Mouse (Mus musculus): Measurements from ENCODE around the gene Fam69a. TPM values are rescaled to one million over a fixed set of nuclear protein-coding genes. Genes with fewer than 3 reads are reported as not detected.

Fam69a gene
- polyA plus RNA-seq, 1 experiment from 2014 or later = 22.9 TPM

DNA sequence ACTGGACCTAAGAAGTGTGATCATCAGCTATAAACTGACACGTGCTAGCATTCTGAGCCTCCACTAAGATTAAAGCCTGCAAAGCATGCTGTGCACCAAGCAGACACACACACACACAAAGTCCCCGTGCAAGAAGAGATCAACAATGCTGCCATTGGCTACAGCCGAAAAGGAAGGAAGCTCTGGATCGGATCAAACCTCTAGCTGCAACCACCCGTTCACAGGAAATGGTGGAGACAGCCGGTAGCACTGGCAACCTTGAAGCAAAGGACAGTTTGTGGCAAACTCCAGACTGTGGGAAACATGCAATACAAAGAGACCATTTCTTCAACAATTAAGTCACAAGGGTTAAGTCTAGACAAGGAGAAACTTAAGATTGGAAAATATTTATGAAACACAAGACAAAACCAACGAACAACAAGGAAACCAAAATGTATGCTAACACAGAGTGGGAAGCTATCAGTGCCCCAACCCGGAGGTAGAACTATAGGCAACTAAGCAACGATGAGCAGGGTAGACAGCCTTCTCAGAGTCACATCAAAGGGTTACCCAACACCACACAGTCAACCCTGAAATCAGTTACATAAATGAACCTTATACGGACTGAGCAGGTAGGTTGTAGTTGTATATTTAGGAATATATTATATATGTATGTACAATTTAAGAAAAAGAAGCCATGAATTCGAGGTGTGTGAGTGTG lies 60.2 kb downstream of the Fam69a start:
- H3K9me3 ChIP-seq (ENCODE audit: control insufficient read depth, low read length) = no peaks in the 10 kb centered on the region
- H3K4me1 ChIP-seq (ENCODE audit: control insufficient read depth, insufficient read depth, low read length) = no peaks in the 10 kb centered on the region
- H3K4me3 ChIP-seq (ENCODE audit: low read depth, low read length) = no peak overlapping the region
- no peak overlapping the region for H3K4me2 ChIP-seq
- H3K36me3 ChIP-seq (ENCODE audit: control insufficient read depth, insufficient read depth, low read length) = no peaks in the 10 kb centered on the region
- no peaks in the 10 kb centered on the region for H3K27me3 ChIP-seq (ENCODE audit: control insufficient read depth, insufficient read depth, low read length)
- WGBS = 89% methylated on average over 11 of the region's 11 CpGs
- no peak for DNase-seq (ENCODE audit: low spot score, missing footprints)
- H3K27ac ChIP-seq (ENCODE audit: low read depth, low read length) = no peak overlapping the region
- H3K9ac ChIP-seq (ENCODE audit: low read length) = no peak overlapping the region
- no peak for ATAC-seq (ENCODE audit: low FRiP score)

DNA sequence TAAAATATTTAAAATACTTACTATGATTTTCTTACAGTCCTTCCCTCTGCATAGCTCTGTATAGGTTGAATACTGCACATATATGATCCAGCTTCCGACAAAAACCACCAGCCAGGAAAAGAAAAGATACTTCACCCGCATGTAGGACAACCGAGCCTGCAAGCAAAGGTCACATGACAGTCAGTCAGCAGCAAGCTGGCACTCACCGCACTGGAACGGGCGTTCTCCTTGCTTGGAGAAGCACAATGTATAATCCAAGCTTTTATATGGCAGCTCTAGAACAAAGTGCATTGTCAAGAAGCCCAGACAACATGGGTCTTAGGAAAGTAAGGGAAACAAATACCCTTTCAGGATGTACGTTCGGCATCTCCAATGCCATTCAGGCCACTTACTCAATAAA lies 62.3 kb downstream of the Fam69a start:
- 75% methylated on average over 8 of the region's 8 CpGs for WGBS
- no peak for ATAC-seq (ENCODE audit: low FRiP score)
- Histone ChIP-seq H3K27ac (ENCODE audit: low read depth, low read length) (no peak overlapping the region), H3K4me2 (no peak overlapping the region), H3K9me3 (ENCODE audit: control insufficient read depth, low read length) (no peaks in the 10 kb centered on the region), H3K4me3 (ENCODE audit: low read depth, low read length) (no peak overlapping the region), H3K36me3 (ENCODE audit: control insufficient read depth, insufficient read depth, low read length) (no peaks in the 10 kb centered on the region), H3K27me3 (ENCODE audit: control insufficient read depth, insufficient read depth, low read length) (no peaks in the 10 kb centered on the region), H3K9ac (ENCODE audit: low read length) (no peak overlapping the region), H3K4me1 (ENCODE audit: control insufficient read depth, insufficient read depth, low read length) (no peaks in the 10 kb centered on the region)
- no peak for DNase-seq (ENCODE audit: low spot score, missing footprints)

DNA sequence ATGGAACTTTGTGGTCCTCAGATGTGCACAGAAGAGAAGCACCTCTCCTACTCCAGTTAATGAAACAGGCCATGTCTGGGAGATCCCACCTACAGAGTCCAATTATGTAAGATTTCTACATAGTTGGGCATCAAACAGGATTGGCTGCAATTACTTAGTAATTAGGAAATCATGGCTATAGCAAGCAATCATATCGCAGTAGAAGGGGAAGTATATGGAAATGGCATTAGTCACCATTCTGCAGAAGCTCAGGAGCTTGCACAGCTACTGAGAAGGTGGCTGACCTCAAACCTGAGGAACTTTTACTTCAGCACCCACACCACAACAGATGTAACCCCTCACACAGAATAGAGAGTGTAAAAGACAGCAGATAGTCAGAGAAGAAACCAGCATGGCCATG lies 64.0 kb downstream of the Fam69a start:
- DNase-seq (ENCODE audit: low spot score, missing footprints) (no peak), ATAC-seq (ENCODE audit: low FRiP score) (no peak)
- Histone ChIP-seq H3K9me3 (ENCODE audit: control insufficient read depth, low read length) (no peaks in the 10 kb centered on the region), H3K4me1 (ENCODE audit: control insufficient read depth, insufficient read depth, low read length) (no peaks in the 10 kb centered on the region), H3K4me3 (ENCODE audit: low read depth, low read length) (no peak overlapping the region), H3K27ac (ENCODE audit: low read depth, low read length) (no peak overlapping the region), H3K4me2 (no peak overlapping the region), H3K9ac (ENCODE audit: low read length) (no peak overlapping the region), H3K36me3 (ENCODE audit: control insufficient read depth, insufficient read depth, low read length) (no peaks in the 10 kb centered on the region), H3K27me3 (ENCODE audit: control insufficient read depth, insufficient read depth, low read length) (no peaks in the 10 kb centered on the region)
- 88% methylated on average over 1 of the region's 1 CpGs for WGBS

DNA sequence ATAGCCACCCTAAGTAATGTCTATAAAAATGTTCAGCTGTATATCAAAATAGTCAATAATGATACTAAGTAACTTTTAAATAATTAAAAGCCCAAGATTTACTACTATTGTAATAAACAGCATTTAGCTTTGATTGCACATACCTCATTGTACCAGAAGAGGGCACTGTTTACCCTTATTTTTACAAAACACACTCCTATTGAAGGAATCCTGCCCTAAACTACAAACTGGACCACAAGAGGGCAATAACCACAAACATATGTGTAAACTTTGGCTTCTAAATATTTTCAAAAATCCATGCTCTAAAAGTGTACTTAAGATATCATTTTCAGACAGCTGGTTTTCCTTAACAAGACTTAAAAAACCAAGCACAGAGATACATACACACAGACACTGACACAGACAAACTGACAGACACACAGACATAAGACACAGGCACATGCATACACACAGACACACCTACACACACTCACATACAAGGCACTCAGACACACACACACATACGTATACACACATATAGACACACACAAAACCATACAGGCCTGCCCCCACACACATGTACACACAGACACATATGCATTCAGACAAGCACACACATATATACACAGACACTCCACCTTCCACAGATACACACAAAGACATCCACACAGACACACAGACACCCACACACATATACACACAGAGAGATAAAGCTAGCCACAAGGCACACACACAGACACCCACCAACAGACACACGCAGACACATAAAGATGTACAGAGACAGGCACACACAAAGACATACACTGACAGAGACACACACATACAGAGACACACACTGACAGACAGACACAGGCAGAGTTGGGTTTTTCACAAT lies 65.3 kb downstream of the Fam69a start:
- Histone ChIP-seq H3K9me3 (ENCODE audit: control insufficient read depth, low read length) (no peaks in the 10 kb centered on the region), H3K4me1 (ENCODE audit: control insufficient read depth, insufficient read depth, low read length) (no peaks in the 10 kb centered on the region), H3K36me3 (ENCODE audit: control insufficient read depth, insufficient read depth, low read length) (no peaks in the 10 kb centered on the region), H3K27ac (ENCODE audit: low read depth, low read length) (no peak overlapping the region), H3K4me3 (ENCODE audit: low read depth, low read length) (no peak overlapping the region), H3K9ac (ENCODE audit: low read length) (no peak overlapping the region), H3K4me2 (no peak overlapping the region), H3K27me3 (ENCODE audit: control insufficient read depth, insufficient read depth, low read length) (no peaks in the 10 kb centered on the region)
- DNase-seq (ENCODE audit: low spot score, missing footprints) = peak; percentile 92
- peak; percentile 62; the same call in 1 of the 2 replicates for ATAC-seq (ENCODE audit: low FRiP score)
- 79% methylated on average over 2 of the region's 2 CpGs for WGBS

DNA sequence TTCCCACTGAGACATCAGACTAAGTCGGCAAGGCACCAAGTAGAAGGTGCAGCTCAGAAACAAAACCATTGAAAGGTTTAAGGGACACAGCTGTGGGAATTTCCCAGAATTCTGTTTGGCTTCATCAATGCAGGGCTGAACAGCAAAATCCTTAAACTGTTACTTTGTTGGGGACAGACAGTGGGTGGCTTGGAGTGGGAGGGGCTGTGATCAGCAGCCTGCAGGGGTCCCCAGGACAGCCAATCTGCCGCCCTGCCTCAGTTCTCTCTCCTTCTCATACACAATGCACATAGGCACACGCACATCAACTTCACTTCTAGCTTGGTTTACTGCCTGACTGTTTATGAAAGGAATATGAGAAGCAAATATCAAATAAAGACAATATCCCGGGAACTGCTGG lies 71.6 kb downstream of the Fam69a start:
- Histone ChIP-seq H3K27me3 (ENCODE audit: control insufficient read depth, insufficient read depth, low read length) (no peaks in the 10 kb centered on the region), H3K4me2 (no peak overlapping the region), H3K4me3 (ENCODE audit: low read depth, low read length) (no peak overlapping the region), H3K9me3 (ENCODE audit: control insufficient read depth, low read length) (no peaks in the 10 kb centered on the region), H3K27ac (ENCODE audit: low read depth, low read length) (no peak overlapping the region), H3K4me1 (ENCODE audit: control insufficient read depth, insufficient read depth, low read length) (no peaks in the 10 kb centered on the region), H3K36me3 (ENCODE audit: control insufficient read depth, insufficient read depth, low read length) (no peaks in the 10 kb centered on the region), H3K9ac (ENCODE audit: low read length) (no peak overlapping the region)
- ATAC-seq (ENCODE audit: low FRiP score) (no peak), DNase-seq (ENCODE audit: low spot score, missing footprints) (no peak)
- 44% methylated on average over 4 of the region's 4 CpGs for WGBS

DNA sequence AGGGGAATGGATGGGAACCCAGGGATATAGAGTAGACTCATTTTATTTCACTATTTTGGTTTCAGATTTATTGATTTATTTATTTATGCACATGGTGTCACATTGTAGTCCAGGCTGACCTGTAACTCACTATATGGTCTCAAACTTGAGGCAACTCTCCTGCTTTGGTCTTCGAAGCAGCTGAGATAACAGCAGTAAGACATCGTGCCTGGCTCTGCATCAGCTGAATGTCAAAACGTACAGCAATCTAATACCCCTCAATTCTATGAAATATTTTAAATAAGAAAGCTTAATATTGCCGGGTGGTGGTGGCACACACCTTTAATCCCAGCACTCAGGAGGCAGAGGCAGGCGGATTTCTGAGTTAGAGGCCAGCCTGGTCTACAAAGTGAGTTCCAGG lies 75.9 kb downstream of the Fam69a start:
- ATAC-seq (ENCODE audit: low FRiP score) (no peak), DNase-seq (ENCODE audit: low spot score, missing footprints) (no peak)
- Histone ChIP-seq H3K27ac (ENCODE audit: low read depth, low read length) (no peak overlapping the region), H3K9me3 (ENCODE audit: control insufficient read depth, low read length) (no peaks in the 10 kb centered on the region), H3K9ac (ENCODE audit: low read length) (no peak overlapping the region), H3K36me3 (ENCODE audit: control insufficient read depth, insufficient read depth, low read length) (peaks cover 11% of the 10 kb centered on the region), H3K4me2 (no peak overlapping the region), H3K4me1 (ENCODE audit: control insufficient read depth, insufficient read depth, low read length) (no peaks in the 10 kb centered on the region), H3K27me3 (ENCODE audit: control insufficient read depth, insufficient read depth, low read length) (no peaks in the 10 kb centered on the region), H3K4me3 (ENCODE audit: low read depth, low read length) (no peak overlapping the region)
- WGBS = 93% methylated on average over 5 of the region's 5 CpGs

DNA sequence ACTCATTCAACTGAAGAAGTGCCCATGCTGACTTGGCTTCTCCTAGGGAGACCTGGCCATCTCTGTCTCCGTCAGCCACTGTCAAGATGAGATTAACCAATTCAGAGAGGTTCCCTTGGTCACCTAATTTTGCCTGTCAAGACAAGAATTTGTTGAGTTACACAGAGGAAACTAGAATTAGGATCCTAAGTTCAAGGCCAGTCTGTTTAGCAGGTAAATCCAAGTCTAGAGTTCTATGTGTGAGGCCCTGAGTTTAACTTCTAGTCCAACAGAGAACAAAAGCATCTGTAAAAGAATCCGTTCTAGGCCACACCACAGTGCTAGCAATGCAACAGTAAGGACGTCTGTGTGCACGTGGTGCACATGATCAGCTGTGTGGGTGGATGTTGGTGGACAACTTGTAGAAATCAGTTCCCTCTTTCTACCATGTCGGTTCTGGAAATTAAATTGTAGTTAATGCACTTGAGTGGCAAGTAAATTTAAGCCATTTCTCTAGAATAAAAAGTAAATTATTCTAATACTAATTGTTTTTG lies 76.7 kb downstream of the Fam69a start:
- Histone ChIP-seq H3K9ac (ENCODE audit: low read length) (no peak overlapping the region), H3K4me2 (no peak overlapping the region), H3K4me1 (ENCODE audit: control insufficient read depth, insufficient read depth, low read length) (no peaks in the 10 kb centered on the region), H3K36me3 (ENCODE audit: control insufficient read depth, insufficient read depth, low read length) (peaks cover 15% of the 10 kb centered on the region), H3K27me3 (ENCODE audit: control insufficient read depth, insufficient read depth, low read length) (no peaks in the 10 kb centered on the region), H3K9me3 (ENCODE audit: control insufficient read depth, low read length) (no peaks in the 10 kb centered on the region), H3K27ac (ENCODE audit: low read depth, low read length) (no peak overlapping the region), H3K4me3 (ENCODE audit: low read depth, low read length) (no peak overlapping the region)
- 62% methylated on average over 5 of the region's 5 CpGs for WGBS
- peak; percentile 88 for DNase-seq (ENCODE audit: low spot score, missing footprints)
- no peak for ATAC-seq (ENCODE audit: low FRiP score)

DNA sequence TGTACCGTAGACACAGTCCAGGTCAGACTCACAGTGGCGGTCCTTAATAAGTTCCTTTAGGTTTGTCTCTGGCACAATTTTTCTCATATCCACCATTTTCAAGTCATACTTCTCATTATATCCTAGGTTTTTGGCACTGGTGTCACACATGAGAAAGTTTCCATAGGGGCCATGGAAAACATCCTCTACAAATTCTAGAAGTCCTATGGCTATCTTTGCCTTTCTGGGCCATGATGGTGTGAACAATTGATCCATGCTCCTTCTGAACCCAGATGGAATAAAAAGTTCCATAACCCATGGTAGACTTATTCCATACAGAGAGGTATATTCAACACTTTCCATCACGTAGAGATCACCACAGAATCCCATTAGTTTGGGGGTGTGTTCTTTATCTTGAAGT lies 77.2 kb downstream of the Fam69a start:
- Histone ChIP-seq H3K4me2 (no peak overlapping the region), H3K9ac (ENCODE audit: low read length) (no peak overlapping the region), H3K9me3 (ENCODE audit: control insufficient read depth, low read length) (no peaks in the 10 kb centered on the region), H3K4me1 (ENCODE audit: control insufficient read depth, insufficient read depth, low read length) (no peaks in the 10 kb centered on the region), H3K27me3 (ENCODE audit: control insufficient read depth, insufficient read depth, low read length) (no peaks in the 10 kb centered on the region), H3K27ac (ENCODE audit: low read depth, low read length) (no peak overlapping the region), H3K4me3 (ENCODE audit: low read depth, low read length) (no peak overlapping the region), H3K36me3 (ENCODE audit: control insufficient read depth, insufficient read depth, low read length) (peaks cover 15% of the 10 kb centered on the region)
- no peak for DNase-seq (ENCODE audit: low spot score, missing footprints)
- WGBS = 90% methylated on average over 3 of the region's 3 CpGs
- no peak for ATAC-seq (ENCODE audit: low FRiP score)

DNA sequence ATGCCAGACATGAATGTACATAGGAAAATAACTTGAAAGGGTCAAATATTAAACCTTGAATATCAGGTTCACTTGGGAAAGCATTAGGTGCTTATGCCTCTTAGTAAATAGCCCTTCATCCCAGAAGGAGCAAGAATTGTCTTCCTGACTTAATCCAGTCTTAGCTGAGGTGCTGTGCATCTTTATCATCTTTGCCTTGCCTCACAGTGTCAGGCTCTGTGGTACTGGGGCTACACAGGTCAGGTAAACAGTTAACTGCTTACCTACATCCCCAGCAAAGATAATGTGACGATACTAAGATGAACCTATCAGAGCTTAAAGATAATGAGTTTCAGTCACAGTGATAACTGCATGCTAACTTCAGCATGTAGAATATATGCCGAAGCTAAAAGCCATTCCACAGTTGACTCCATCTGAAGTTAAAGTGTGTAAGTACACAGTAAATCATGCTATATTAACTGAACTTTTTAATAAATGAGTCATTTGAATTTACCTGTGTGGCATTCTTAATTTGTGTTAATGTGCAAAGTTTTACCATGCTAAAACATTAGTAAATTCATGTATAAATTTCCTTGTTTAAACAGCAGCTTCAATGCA lies 78.3 kb downstream of the Fam69a start:
- Histone ChIP-seq H3K36me3 (ENCODE audit: control insufficient read depth, insufficient read depth, low read length) (peaks cover 22% of the 10 kb centered on the region), H3K4me2 (no peak overlapping the region), H3K4me1 (ENCODE audit: control insufficient read depth, insufficient read depth, low read length) (no peaks in the 10 kb centered on the region), H3K27ac (ENCODE audit: low read depth, low read length) (no peak overlapping the region), H3K9me3 (ENCODE audit: control insufficient read depth, low read length) (no peaks in the 10 kb centered on the region), H3K4me3 (ENCODE audit: low read depth, low read length) (no peak overlapping the region), H3K9ac (ENCODE audit: low read length) (no peak overlapping the region), H3K27me3 (ENCODE audit: control insufficient read depth, insufficient read depth, low read length) (no peaks in the 10 kb centered on the region)
- DNase-seq (ENCODE audit: low spot score, missing footprints) = no peak
- 89% methylated on average over 2 of the region's 2 CpGs for WGBS
- no peak for ATAC-seq (ENCODE audit: low FRiP score)

All from midbrain, embryonic 11.5 days (tissue).